Mouse (Mus musculus) cerebellum, postnatal 4 days (tissue): ENCODE results near the gene Gng12.

Experiments used
- DNase-seq, 2 experiments: peaks; one replicate each; pipeline ENCODE4 v3.0.0; 2022; ENCODE audit warnings: low spot score in 2 of 2, mixed read lengths in 1 of 2

The Gng12 gene

DNA sequence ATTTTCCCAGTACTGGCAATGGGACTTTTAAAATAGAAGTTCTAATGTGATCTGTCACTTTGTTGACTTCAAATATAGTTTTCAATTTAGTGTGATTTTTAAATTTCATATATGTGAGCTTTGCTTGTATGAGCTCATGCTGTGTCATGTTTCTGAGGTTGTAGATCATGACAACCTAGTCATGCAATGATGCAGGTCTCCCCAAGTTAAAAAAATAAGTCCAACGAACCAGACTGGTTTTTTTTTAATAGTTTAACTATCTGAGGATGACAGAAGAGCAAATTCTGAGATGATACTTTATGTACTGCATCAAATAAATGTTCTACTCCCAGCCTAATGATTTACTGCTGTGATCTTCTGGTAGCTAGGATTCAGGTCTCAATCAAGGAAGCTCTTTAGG lies 153.9 kb downstream of the Gng12 start:
- DNase-seq, result no peak

- no peak for DNase-seq
These were observed 160.1 kb downstream of the Gng12 start for GRCm38 (mm10) chr6:67056108-67056888.

- no peak for DNase-seq
These were observed 160.8 kb downstream of the Gng12 start for GRCm38 (mm10) chr6:67056889-67057564.

DNA sequence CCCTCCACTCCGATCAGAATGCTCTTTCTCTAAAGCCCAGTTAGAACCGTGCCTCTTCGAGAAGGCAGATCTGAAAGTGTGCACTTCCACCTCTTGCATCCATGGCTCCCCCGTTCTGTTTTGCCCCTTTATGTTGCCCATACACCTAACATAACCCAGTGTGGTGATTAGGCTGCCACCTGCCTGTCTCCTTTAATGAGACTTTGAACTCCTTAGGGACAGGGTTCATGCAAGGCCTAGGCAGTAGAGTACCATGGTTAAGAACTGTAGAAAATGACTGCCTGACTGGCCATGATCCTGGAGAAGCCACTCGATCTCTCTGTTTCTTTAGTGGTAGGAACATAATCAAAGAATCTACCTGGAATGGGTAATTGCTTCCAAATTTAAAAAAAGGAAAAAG lies 161.4 kb downstream of the Gng12 start:
- DNase-seq, result no peak

DNA sequence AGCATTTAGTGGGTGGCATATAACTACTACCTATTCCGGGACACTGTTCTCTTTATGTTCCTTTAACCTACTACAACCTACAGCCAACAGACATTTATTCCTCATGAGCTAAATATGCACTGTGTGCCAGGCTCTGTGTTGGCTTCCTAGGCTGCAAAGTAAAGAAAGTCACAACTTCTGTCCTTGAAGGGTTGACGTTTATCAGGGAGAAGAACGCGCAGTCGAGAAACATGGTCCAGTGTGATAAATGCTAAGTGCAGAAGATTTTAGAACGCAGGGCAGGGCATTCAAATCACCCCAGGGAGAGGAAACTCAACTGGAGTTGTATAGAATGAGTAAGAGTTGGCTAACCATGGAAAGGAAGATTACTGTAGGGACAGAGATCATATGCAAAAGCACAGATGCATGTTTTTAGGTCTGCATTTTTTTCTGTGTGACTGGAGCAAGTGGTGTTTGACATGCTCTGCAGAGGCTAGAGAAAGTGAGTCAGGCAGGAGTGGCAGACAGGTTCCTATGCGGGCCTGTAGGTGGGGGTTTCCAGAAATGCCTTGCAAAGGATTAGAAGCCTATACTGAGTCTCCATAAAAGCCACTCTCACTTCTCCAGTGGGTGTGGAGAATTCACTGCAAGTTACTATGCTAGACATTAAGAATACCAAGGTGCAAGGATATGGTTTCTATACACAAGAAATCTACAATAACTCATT lies 161.9 kb downstream of the Gng12 start:
- no peak for DNase-seq

- no peak for DNase-seq
These were observed 163.9 kb downstream of the Gng12 start for GRCm38 (mm10) chr6:67060057-67060456.

DNA sequence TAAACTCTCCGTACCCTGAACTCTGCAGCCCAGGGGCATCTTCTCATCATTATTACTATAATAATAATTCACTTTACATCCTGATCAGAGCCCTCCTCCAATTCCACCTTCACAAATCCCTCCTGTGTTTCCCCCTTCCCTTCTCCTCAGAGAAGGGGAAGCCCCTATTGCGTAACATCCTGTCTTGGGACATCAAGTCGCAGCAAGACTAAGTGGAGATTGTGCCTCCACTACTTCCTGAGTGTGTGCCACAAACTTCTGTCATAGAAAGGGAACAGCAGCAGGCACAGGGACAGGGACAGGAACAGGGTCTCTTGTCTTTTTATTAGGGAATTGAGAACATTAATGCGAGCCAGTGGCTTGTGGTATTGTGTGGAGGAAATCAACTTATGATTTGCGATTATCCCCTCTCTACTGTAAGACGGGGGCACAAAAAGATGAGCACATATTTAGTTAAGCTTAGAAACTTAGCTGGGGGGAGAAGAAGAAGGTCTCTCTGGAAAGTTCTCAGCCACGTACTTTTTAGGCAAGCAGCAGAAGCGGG lies 173.1 kb downstream of the Gng12 start:
- DNase-seq, result no peak

DNA sequence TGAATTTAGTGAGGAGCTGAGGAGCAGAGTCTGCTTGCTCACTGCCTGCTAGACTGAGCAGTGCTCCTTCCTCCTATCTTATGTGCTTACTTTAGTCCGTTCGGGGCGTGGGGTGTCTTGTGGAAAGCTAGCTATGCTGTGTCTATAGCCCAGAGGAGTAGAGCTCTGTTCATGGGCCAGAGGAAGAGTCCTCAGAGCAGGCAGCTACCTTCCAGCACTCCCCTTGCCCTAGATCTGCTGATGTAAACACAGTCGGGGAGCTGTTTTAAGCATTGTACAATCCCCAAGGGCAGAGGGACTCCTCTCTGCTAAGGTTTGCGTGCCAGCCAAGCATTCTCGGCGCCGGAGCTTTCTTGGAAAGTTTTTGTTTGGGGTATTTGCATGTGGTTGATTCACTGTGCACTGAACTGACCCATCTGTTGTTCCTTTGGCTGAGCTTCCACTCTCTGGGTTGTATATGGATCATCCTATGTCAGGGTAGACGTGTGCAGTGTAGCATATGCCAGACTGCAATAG lies 173.7 kb downstream of the Gng12 start:
- no peak for DNase-seq
